Mouse (Mus musculus): Measurements from ENCODE around the gene Coa5. TPM values are rescaled to one million over a fixed set of nuclear protein-coding genes. Genes with fewer than 3 reads are reported as not detected.

The Coa5 gene
- 10 to 100 TPM; 54.4 to 54.5 TPM for total RNA-seq (2021)
- long read RNA-seq, experiment 1, transcript Coa5-201 (3 exons, 3,863 nt), result major isoform, 62 of 68 reads
- long read RNA-seq, experiment 1, partial matches to known transcripts, result 0 of 68 reads
- long read RNA-seq, experiment 1, other reads (novel, unspliced or antisense), result 6 of 68 reads
- long read RNA-seq, experiment 2, transcript Coa5-201 (3 exons, 3,863 nt), result major isoform, 64 of 74 reads
- long read RNA-seq, experiment 2, partial matches to known transcripts, result 0 of 74 reads
- long read RNA-seq, experiment 2, other reads (novel, unspliced or antisense), result 10 of 74 reads

- DNase-seq (ENCODE audit: low spot score in 2 of 2), result peak; percentile 83 to 93
Measured at GRCm38 (mm10) chr1:37429366-37430296, at the start of gene Coa5, which contains the start of gene Unc50. Gene Coa5 (minus strand): TSS chr1:37430103. Gene Unc50 (plus strand): TSS chr1:37430139.

GRCm38 (mm10) chr1:37479074-37479473 is 49.2 kb upstream of the Coa5 start:
- DNase-seq (ENCODE audit: low spot score in 2 of 2), result no peak

DNA sequence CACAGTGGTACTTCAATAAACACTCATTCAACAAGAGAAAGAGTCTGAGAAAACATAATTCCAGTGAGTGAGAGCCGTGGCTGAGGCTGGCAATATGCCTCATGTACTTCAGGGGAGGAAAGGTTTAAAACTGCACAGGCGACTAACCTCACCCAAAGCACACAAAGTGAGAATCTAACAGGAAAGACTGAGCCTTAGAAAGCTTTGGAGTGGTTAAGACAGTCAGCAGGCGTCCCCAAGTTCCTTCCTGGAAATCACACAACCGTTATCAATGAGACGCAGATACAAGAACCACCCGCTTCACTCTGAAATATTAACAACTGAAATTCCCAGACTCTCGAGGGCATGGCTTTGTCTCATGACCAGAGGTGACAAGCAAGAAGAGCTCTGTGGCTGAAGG is 48.5 kb upstream of the Coa5 start:
- no peak for DNase-seq (ENCODE audit: low spot score in 2 of 2)

- DNase-seq (ENCODE audit: low spot score in 2 of 2), result no peak
Measured at GRCm38 (mm10) chr1:37477928-37478327, 48.0 kb upstream of the Coa5 start.

DNA sequence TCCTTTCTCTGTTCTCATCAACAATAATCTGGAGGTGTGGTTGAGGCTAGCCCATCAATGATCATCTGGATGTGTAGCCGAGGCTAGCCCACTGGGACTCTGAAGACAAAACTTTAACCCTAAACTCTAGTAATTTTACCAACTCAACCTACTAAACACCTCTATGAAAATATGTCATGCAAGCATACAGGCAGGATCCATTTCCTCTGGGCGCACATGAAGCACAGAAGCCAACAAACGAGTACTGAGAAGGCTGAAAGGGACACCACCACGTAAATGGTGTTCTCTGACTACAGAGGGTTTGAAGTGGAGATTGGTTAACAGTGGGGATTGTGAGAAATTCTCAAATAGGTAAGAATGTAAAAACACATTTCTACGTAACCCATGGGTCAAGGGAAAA is 47.3 kb upstream of the Coa5 start:
- DNase-seq (ENCODE audit: low spot score in 2 of 2), result no peak

- DNase-seq (ENCODE audit: low spot score in 2 of 2), result no peak
Measured at GRCm38 (mm10) chr1:37475312-37475711, 45.4 kb upstream of the Coa5 start.

DNA sequence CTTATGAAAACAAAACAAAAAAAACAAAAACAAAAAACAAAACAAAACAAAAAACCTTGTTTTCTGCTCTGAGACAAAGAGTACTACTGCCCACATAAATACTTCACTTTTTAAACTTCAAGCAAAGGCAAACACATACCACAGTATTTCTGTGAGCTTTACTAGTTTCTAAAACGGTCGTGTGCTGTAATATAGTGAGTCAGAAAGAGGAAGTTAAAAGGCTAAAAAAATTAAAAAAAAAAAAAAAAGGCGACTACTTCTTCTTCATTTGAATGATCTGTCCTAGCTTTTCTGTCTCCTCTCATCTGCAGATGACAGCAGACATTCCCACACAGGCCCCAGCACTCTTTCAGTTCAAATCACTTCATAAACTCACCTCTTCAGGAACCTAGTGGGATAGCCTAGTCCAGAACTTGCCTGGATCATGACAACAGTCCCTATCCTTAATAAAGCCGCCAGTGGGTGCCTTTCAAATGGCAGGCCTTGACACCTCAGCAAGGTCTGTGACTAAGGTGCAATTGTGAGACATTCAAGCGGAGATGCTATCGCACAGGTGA is 44.8 kb upstream of the Coa5 start:
- DNase-seq (ENCODE audit: low spot score in 2 of 2), result no peak

DNA sequence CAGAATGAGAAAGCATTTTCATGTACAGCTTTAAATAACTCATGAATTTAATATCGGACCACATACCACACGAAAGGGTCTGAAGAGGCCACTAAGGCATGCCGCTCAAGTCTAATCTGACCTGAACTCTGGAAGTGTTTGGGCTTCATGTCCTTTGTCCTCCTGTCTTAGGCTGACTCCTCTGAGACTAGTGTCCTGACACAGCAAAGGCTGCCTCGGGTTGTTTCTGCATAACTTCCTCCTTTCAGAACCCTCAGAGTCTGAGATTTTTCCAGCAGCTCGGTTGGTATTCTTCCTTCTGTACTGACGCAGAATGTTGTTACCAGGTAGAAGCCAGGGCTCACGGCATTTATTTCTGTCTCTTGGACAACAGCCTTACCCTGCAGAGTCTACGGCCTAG is 44.1 kb upstream of the Coa5 start:
- DNase-seq (ENCODE audit: low spot score in 2 of 2), result no peak

- DNase-seq (ENCODE audit: low spot score in 2 of 2), result no peak
Measured at GRCm38 (mm10) chr1:37473251-37473650, 43.3 kb upstream of the Coa5 start.

GRCm38 (mm10) chr1:37471179-37472148 is 41.6 kb upstream of the Coa5 start:
- no peak for DNase-seq (ENCODE audit: low spot score in 2 of 2)

DNA sequence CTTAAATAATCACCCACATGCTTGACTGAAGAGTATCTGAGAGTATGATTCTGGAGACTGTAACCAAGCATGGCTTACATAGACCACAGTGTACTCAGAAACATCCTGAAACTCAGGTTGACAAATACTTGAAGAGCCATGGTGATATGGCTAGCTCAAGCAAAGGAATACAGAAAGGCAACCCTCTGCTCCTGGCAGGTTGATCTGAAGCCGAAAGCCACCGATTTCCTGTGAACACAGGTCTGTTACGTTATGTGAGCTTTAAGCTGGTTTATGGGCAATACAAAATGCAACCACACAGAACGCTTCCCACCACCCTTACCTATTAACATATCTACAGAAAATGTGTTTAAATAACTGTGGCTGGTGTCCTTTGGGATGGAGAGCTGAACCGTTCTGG is 39.1 kb upstream of the Coa5 start:
- no peak for DNase-seq (ENCODE audit: low spot score in 2 of 2)

GRCm38 (mm10) chr1:37467806-37468205 is 37.9 kb upstream of the Coa5 start:
- DNase-seq (ENCODE audit: low spot score in 2 of 2), result no peak

GRCm38 (mm10) chr1:37466322-37466995 is 36.6 kb upstream of the Coa5 start:
- DNase-seq (ENCODE audit: low spot score in 2 of 2), result no peak

DNA sequence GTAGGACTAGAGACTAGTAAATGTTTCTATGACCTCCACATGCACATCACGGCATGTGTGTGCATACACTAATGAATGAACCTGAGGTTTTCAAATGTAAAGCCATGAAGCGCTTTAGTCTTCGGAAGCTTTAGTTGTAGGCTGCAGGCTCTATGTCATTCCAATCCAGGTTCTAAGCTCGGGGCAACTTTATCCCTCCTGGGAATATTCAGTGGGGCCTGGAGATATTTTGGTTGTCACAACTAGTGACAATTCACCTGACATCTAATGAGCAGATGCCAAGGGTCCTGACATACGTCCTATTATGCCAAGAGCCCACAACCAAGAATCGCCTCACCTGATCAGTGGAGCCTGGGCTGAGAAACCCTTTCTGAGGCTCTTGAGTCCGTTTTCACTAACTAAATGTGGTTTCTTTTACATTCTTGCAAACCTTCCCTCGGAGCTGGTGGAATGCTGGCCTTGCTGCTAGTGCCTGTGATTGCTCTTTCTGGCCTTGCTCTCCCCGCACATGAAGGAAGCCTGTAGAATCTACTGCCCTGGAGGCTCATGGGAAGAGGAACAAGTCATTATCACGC is 35.1 kb upstream of the Coa5 start:
- no peak for DNase-seq (ENCODE audit: low spot score in 2 of 2)

DNA sequence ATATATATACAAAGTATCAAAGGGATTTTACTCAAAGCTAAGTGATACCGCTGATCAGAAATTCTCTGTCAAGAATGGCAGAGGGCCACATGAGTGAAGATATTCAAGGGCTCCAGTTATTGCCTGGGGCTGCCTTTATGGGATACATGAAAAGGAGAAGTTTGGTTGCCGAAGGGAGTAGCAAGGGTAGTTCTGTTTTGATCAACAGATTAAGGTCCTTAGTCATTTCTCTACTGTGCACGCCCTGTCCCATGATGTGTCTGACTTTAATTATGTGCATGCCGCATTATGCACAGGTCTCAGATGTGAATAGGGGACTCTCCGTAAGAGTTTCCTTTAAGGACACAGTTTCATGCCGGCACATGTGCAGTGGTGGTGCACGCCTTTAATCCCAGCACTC is 27.6 kb upstream of the Coa5 start:
- no peak for DNase-seq (ENCODE audit: low spot score in 2 of 2)

DNA sequence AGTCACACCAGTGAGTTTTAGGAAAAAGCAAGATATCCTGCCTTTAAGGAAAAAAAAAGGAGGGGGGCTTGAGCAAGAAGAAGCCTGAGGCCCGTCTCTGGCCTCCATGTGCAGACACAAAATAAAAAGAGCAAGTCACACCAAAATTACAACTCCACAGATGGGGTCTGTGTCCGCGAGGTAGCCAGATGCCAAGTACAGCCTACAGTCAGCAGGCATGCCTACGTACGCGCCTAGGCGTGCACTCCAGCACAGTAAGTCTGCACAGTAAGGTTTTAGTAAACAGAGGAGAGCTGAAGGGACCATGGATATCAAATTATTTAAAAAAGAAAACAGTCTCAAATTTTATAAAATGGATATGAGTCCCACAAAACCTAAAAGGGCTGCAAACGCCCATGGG is 21.4 kb upstream of the Coa5 start:
- no peak for DNase-seq (ENCODE audit: low spot score in 2 of 2)

- DNase-seq (ENCODE audit: low spot score in 2 of 2), result peak; percentile 50 to 65
Measured at GRCm38 (mm10) chr1:37448361-37449095, 18.6 kb upstream of the Coa5 start.

- no peak for DNase-seq (ENCODE audit: low spot score in 2 of 2)
Measured at GRCm38 (mm10) chr1:37442848-37443835, 13.2 kb upstream of the Coa5 start.
